Mouse (Mus musculus): Measurements from ENCODE around the gene Ppp1r3g. TPM values are rescaled to one million over a fixed set of nuclear protein-coding genes. Genes with fewer than 3 reads are reported as not detected.

Ppp1r3g gene
- 0.05 TPM in 1 of 2 replicates, not detected in the other for polyA plus RNA-seq (2012; rRNA removed)

DNA sequence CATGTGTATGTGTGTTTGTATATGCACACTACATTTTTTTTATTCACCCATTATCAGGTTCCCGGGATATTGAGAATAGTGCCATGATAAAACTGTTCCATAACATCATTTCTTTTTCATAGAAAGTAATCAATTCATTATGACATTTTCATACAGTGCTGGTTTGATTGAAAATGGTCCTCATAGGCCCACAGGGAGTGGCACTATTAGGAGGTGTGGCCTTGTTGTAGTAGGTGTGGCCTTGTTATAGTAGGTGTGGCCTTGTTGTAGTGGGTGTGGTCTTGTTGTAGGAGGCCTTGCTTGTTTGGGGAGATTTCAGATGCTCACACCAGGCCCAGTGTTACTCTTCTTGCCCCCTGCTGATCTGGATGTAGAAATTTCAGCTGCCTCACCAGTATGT lies at the start of gene Ppp1r3g:
Ppp1r3g (plus strand) TSS at position 301 of the 400 bp plus-strand sequence.
- TF ChIP-seq CTCF (IDR thresholded peaks at IDR 0.05; ENCODE audit: extremely low read depth, insufficient read length, insufficient replicate concordance, low read depth, low read length) (no peak), POLR2A (IDR thresholded peaks at IDR 0.05; ENCODE audit: low read depth, low read length) (no peak)
- 98% methylated on average over 1 of the region's 1 CpGs for WGBS
- Histone ChIP-seq H3K4me1 (ENCODE audit: control insufficient read depth, insufficient read depth, insufficient read length, low read length) (no peaks in the 10 kb centered on the region), H3K27me3 (ENCODE audit: control insufficient read depth, insufficient read depth, low read length) (no peaks in the 10 kb centered on the region), H3K4me3 (ENCODE audit: low read depth, low read length) (no peak within 1 kb of the TSS), H3K27ac (ENCODE audit: insufficient read depth, low read depth, low read length) (no peak within 1 kb of the TSS), H3K36me3 (ENCODE audit: control insufficient read depth, insufficient read depth, low read length) (no peaks in the 10 kb centered on the region)

DNA sequence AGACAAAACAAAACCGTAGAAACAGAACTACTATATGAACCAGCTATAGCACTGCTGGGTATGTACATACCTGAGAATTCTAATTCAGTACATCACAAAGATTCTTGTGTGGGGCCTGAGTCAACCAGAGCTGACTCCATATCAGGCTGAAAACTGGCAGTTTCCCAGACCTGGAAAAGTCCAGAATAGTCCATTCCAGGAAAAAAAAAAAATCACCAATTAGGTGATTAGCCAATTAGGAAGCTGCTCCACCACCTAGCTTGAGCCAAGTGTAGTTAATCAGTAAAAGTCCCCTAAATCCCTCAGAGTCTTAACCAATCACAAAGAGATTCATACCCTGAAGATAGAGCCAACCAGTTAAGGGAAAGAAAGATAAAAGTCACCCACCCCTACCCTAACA lies 47.2 kb upstream of the Ppp1r3g start:
- 80% methylated on average over 1 of the region's 1 CpGs for WGBS
- H3K27ac ChIP-seq (ENCODE audit: insufficient read depth, low read depth, low read length), result no peak overlapping the region
- H3K36me3 ChIP-seq (ENCODE audit: control insufficient read depth, insufficient read depth, low read length), result no peaks in the 10 kb centered on the region
- no peaks in the 10 kb centered on the region for H3K4me1 ChIP-seq (ENCODE audit: control insufficient read depth, insufficient read depth, insufficient read length, low read length)
- H3K27me3 ChIP-seq (ENCODE audit: control insufficient read depth, insufficient read depth, low read length), result no peaks in the 10 kb centered on the region
- TF ChIP-seq CTCF (IDR thresholded peaks at IDR 0.05; ENCODE audit: extremely low read depth, insufficient read length, insufficient replicate concordance, low read depth, low read length), result no peak
- no peak for TF ChIP-seq POLR2A (IDR thresholded peaks at IDR 0.05; ENCODE audit: low read depth, low read length)
- H3K4me3 ChIP-seq (ENCODE audit: low read depth, low read length), result no peak overlapping the region

DNA sequence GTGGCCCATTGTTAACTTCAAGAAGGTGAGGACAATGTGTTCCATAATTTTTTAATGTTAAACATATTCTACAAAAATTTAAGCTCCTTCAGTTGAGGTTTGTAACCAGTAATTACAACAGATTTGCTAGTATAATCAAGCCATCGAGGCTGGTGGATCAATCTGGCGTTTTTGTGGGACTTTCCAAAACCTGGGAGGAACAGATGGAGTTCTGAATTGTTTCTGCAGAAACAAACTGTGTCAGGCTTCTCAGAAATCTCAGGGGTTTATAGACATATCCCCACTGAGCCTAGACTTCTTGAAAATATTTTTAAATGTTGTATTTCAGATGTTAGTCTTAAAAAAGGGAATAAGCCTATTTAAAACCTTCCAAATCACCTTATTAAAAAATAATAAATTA lies 20.6 kb upstream of the Ppp1r3g start:
- Histone ChIP-seq H3K27me3 (ENCODE audit: control insufficient read depth, insufficient read depth, low read length) (peaks cover 2% of the 10 kb centered on the region; the same call in 1 of the 2 replicates), H3K4me1 (ENCODE audit: control insufficient read depth, insufficient read depth, insufficient read length, low read length) (peaks cover 4% of the 10 kb centered on the region; the same call in 1 of the 2 replicates), H3K27ac (ENCODE audit: insufficient read depth, low read depth, low read length) (no peak overlapping the region), H3K36me3 (ENCODE audit: control insufficient read depth, insufficient read depth, low read length) (no peaks in the 10 kb centered on the region), H3K4me3 (ENCODE audit: low read depth, low read length) (no peak overlapping the region)
- 84% methylated on average over 2 of the region's 2 CpGs for WGBS
- no peak for TF ChIP-seq POLR2A (IDR thresholded peaks at IDR 0.05; ENCODE audit: low read depth, low read length)
- TF ChIP-seq CTCF (IDR thresholded peaks at IDR 0.05; ENCODE audit: extremely low read depth, insufficient read length, insufficient replicate concordance, low read depth, low read length), result no peak

DNA sequence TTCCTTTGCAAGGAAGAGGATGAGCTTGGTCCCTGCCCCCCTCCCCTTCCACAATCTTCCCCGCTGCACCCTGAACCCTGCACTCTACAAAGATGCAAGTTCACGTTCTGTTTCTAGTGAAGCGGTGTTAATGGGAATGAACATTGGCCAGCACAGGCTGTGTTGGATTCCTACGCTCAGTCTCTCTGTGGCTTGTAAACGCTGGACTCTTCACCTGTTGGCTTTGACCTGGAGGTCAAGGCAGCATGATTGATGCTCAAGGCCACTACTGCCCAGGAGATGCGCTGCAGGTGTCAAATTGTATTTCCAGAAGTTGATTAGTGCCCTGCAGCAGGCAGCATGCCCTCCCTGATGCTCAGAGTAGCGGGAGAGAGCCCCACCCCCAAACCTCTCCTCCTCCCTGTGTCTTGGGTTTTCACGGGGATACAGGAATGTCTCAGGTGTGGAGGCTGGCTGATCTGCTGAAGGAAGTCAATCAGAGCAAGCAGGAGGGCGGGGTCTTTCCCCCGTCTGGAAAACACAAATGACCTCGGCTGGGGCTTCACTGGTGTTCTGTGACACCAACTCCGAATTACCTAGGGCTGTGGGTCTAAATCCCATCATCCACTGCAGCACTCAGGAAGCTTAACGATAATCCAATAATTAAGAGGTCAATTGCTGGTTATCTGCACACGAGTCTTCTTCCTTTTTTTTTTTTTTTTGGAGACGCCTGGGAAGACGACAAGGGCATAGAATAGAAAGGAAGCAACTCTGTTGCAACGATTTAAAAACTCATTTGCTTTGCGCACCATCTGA lies 18.6 kb upstream of the Ppp1r3g start:
- H3K4me3 ChIP-seq (ENCODE audit: low read depth, low read length), result no peak overlapping the region
- no peaks in the 10 kb centered on the region for H3K36me3 ChIP-seq (ENCODE audit: control insufficient read depth, insufficient read depth, low read length)
- H3K4me1 ChIP-seq (ENCODE audit: control insufficient read depth, insufficient read depth, insufficient read length, low read length), result peaks cover 4% of the 10 kb centered on the region; the same call in 1 of the 2 replicates
- 47% methylated on average over 18 of the region's 18 CpGs for WGBS
- no peak overlapping the region for H3K27ac ChIP-seq (ENCODE audit: insufficient read depth, low read depth, low read length)
- no peaks in the 10 kb centered on the region for H3K27me3 ChIP-seq (ENCODE audit: control insufficient read depth, insufficient read depth, low read length)
- TF ChIP-seq CTCF (IDR thresholded peaks at IDR 0.05; ENCODE audit: extremely low read depth, insufficient read length, insufficient replicate concordance, low read depth, low read length) (no peak), POLR2A (IDR thresholded peaks at IDR 0.05; ENCODE audit: low read depth, low read length) (no peak)

DNA sequence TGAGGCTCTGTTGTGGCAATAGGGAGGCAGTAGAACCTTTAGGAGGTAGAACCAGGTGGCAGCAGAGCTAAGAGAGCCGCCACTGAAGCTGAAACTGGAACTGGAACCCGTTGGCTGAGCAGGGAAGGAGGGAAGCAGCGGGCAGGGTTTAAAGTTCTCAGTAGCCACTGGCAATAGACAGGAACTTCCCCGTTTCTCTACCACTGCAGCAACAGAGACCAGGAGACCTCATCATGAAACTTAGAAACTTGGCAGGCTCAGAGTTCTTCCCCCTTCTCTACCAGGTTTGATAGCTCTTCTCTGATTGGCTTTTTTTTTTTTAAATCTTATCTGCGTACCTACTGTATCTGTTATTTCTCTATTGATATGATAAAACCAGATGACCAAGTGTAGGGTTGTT lies 17.7 kb upstream of the Ppp1r3g start:
- Histone ChIP-seq H3K36me3 (ENCODE audit: control insufficient read depth, insufficient read depth, low read length) (no peaks in the 10 kb centered on the region), H3K4me1 (ENCODE audit: control insufficient read depth, insufficient read depth, insufficient read length, low read length) (peaks cover 4% of the 10 kb centered on the region; the same call in 1 of the 2 replicates), H3K27me3 (ENCODE audit: control insufficient read depth, insufficient read depth, low read length) (no peaks in the 10 kb centered on the region), H3K27ac (ENCODE audit: insufficient read depth, low read depth, low read length) (no peak overlapping the region), H3K4me3 (ENCODE audit: low read depth, low read length) (no peak overlapping the region)
- TF ChIP-seq POLR2A (IDR thresholded peaks at IDR 0.05; ENCODE audit: low read depth, low read length) (no peak), CTCF (IDR thresholded peaks at IDR 0.05; ENCODE audit: extremely low read depth, insufficient read length, insufficient replicate concordance, low read depth, low read length) (no peak)
- WGBS, result 34% methylated on average over 5 of the region's 5 CpGs

GRCm38 (mm10) chr13:35946659-35947353 lies 11.8 kb upstream of the Ppp1r3g start:
- no peaks in the 10 kb centered on the region for H3K27me3 ChIP-seq (ENCODE audit: control insufficient read depth, insufficient read depth, low read length)
- WGBS, result 68% methylated on average over 20 of the region's 20 CpGs
- H3K27ac ChIP-seq (ENCODE audit: insufficient read depth, low read depth, low read length), result no peak overlapping the region
- no peak overlapping the region for H3K4me3 ChIP-seq (ENCODE audit: low read depth, low read length)
- no peak for TF ChIP-seq POLR2A (IDR thresholded peaks at IDR 0.05; ENCODE audit: low read depth, low read length)
- TF ChIP-seq CTCF (IDR thresholded peaks at IDR 0.05; ENCODE audit: extremely low read depth, insufficient read length, insufficient replicate concordance, low read depth, low read length), result no peak
- 0 out of 2 replicates have a peak, but pooled peaks cover 3% of the 10 kb centered on the region for H3K4me1 ChIP-seq (ENCODE audit: control insufficient read depth, insufficient read depth, insufficient read length, low read length)
- no peaks in the 10 kb centered on the region for H3K36me3 ChIP-seq (ENCODE audit: control insufficient read depth, insufficient read depth, low read length)
